Comparison of ENCODE assay signal across 7 mouse cellular contexts in the genomic region with DNA sequence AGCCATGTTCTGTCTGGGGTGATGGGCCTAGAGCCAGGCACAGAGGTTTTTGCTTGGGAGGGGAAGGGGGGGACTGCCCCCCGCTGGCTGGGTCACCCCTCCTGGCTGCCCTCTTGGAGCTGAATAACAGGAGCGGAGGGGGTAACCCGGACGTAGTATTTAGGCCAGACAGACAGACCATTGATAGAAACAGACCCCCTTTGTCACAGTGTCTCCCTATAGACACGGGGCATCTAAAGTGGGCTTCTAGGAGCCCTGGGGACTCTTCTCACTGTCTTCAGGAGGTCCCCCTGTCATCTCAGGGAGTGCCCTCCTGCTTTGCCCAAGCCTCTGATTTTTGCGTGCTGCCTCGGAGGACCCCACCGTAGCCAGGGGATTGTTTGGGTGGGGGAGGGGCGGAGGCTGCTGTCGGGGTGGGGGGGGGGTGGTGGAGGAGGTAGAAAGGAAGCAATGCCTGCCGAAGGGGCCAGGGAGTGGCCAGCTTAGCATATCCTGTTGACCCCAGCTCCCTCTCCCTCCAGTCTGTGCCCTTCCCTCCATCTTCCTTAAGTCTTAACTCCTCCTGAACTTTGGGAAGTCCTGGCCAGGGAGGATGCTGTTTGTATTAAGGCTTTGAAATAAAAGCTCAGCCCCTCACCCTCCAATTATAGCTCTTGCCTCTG. TPM values are rescaled to one million over a fixed set of nuclear protein-coding genes. Genes with fewer than 3 reads are reported as not detected.
DNase-seq lines count a peak whose midpoint lies in the region; ATAC-seq and TF ChIP-seq lines count a peak whose summit lies in the region.

No protein-coding gene starts in this region.

- H3K4me2 ChIP-seq in lung, embryonic 14.5 days = peak overlapping the region; percentile 100
- H3K4me2 ChIP-seq in intestine, embryonic 16.5 days (ENCODE audit: low read depth, low read length) = peak overlapping the region; percentile 100

- no peaks in the 10 kb centered on the region for H3K27me3 ChIP-seq in lung, embryonic 14.5 days (ENCODE audit: insufficient read depth, low read length)
- peaks cover 63% of the 10 kb centered on the region for H3K27me3 ChIP-seq in forebrain, embryonic 10.5 days (ENCODE audit: poor library complexity, severe bottlenecking)
- no peaks in the 10 kb centered on the region for H3K27me3 ChIP-seq in intestine, embryonic 16.5 days (replicated peaks; ENCODE audit: control insufficient read depth, insufficient read depth, low read length)

- no peak for ATAC-seq in lung, embryonic 14.5 days (ENCODE audit: insufficient read depth)
- ATAC-seq in intestine, embryonic 16.5 days = no peak

- WGBS in lung, embryonic 14.5 days = 13% methylated on average over 11 of the region's 11 CpGs
- WGBS in forebrain, embryonic 10.5 days = 4% methylated on average over 11 of the region's 11 CpGs
- WGBS in intestine, embryonic 16.5 days = 14% methylated on average over 11 of the region's 11 CpGs

- H3K36me3 ChIP-seq in lung, embryonic 14.5 days (ENCODE audit: insufficient read depth) = peaks cover 46% of the 10 kb centered on the region
- H3K36me3 ChIP-seq in forebrain, embryonic 10.5 days (replicated peaks) = peaks cover 29% of the 10 kb centered on the region
- peaks cover 20% of the 10 kb centered on the region for H3K36me3 ChIP-seq in intestine, embryonic 16.5 days (ENCODE audit: control insufficient read depth, insufficient read depth, low read length)

- H3K27ac ChIP-seq in lung, embryonic 14.5 days (ENCODE audit: low read depth) = peak overlapping the region; percentile 87; the same call in 1 of the 2 replicates
- peak overlapping the region; percentile 84 for H3K27ac ChIP-seq in forebrain, embryonic 10.5 days
- H3K27ac ChIP-seq in intestine, embryonic 16.5 days (ENCODE audit: low read length) = peak overlapping the region; percentile 97

- DNase-seq in lung, embryonic 14.5 days = no peak
- no peak for DNase-seq in lung, postnatal 36 days
- no peak for DNase-seq in forebrain, embryonic 10.5 days (ENCODE audit: extremely low spot score, low spot score)
- peak; percentile 37 for DNase-seq in retina, embryonic 14.5 days (ENCODE audit: low spot score)
- DNase-seq in gastrocnemius, adult 18-20 months (ENCODE audit: low spot score) = no peak
- no peak for DNase-seq in left cerebral cortex, postnatal 25 days (ENCODE audit: low spot score in 2 of 2)

- no peaks in the 10 kb centered on the region for H3K9me3 ChIP-seq in lung, embryonic 14.5 days (ENCODE audit: low read depth, low read length)
- H3K9me3 ChIP-seq in forebrain, embryonic 10.5 days = no peaks in the 10 kb centered on the region
- H3K9me3 ChIP-seq in intestine, embryonic 16.5 days (ENCODE audit: control insufficient read depth, low read length) = no peaks in the 10 kb centered on the region

- peak overlapping the region; percentile 29 for H3K9ac ChIP-seq in lung, embryonic 14.5 days
- H3K9ac ChIP-seq in intestine, embryonic 16.5 days (ENCODE audit: low read depth, low read length) = peak overlapping the region; percentile 76

- peaks cover 65% of the 10 kb centered on the region for H3K4me1 ChIP-seq in lung, embryonic 14.5 days (ENCODE audit: insufficient read depth)
- H3K4me1 ChIP-seq in forebrain, embryonic 10.5 days = peaks cover 100% of the 10 kb centered on the region
- H3K4me1 ChIP-seq in intestine, embryonic 16.5 days (ENCODE audit: control insufficient read depth, insufficient read depth, low read length) = peaks cover 91% of the 10 kb centered on the region

- peak overlapping the region; percentile 71 for H3K4me3 ChIP-seq in lung, embryonic 14.5 days (ENCODE audit: low read depth, low read length)
- peak overlapping the region; percentile 80 for H3K4me3 ChIP-seq in forebrain, embryonic 10.5 days
- peak overlapping the region; percentile 63 for H3K4me3 ChIP-seq in intestine, embryonic 16.5 days (ENCODE audit: low read length)

- no peak for TF ChIP-seq CTCF in lung, embryonic 14.5 days (IDR thresholded peaks at IDR 0.05; ENCODE audit: low read depth)

- intact Hi-C loops in left cerebral cortex, postnatal 25 days (cut with DNase I) = loop anchor here (1.0 kb wide), 1 partner anchor 25 kb away; no protein-coding TSS in a partner anchor

RNA-seq across cellular contexts. Expression of gene Gjd3, which starts 17.3 kb away (rescaled TPM):
- 0.31 TPM in 1 of 2 replicates, not detected in the other for polyA plus RNA-seq in lung, embryonic 14.5 days (2014; fragmentation: Nextera tagmentation; extraction: Ambion mirVana)
- polyA plus RNA-seq in forebrain, embryonic 10.5 days (2016; fragmentation: Nextera tagmentation; extraction: Ambion mirVana) = 0.20 and 0.24 TPM in 2 replicates
- polyA plus RNA-seq in intestine, embryonic 16.5 days (2015; fragmentation: Nextera tagmentation; extraction: Ambion mirVana) = 0.17 TPM in 1 of 2 replicates, not detected in the other
- not detected for total RNA-seq in gastrocnemius, adult 18-20 months (2021)
- 1 to 10 TPM; 2.9 to 3.0 TPM for total RNA-seq in left cerebral cortex, postnatal 25 days (2021)

RNA-seq across cellular contexts. Expression of gene Rara, which starts 37.9 kb away (rescaled TPM):
- polyA plus RNA-seq in lung, embryonic 14.5 days (2014; fragmentation: Nextera tagmentation; extraction: Ambion mirVana) = 43.2 and 45.3 TPM in 2 replicates
- 16.9 and 19.3 TPM in 2 replicates for polyA plus RNA-seq in forebrain, embryonic 10.5 days (2016; fragmentation: Nextera tagmentation; extraction: Ambion mirVana)
- 28.2 and 31.2 TPM in 2 replicates for polyA plus RNA-seq in intestine, embryonic 16.5 days (2015; fragmentation: Nextera tagmentation; extraction: Ambion mirVana)
- total RNA-seq in gastrocnemius, adult 18-20 months (2021) = 10 to 100 TPM; 12.9 to 13.2 TPM
- 10 to 100 TPM in 1 of 2 experiments, 1 to 10 TPM in 1; 9.4 to 12.1 TPM for total RNA-seq in left cerebral cortex, postnatal 25 days (2021)

RNA-seq across cellular contexts. Expression of gene Cdc6, which starts 57.9 kb away (rescaled TPM):
- 47.0 and 48.1 TPM in 2 replicates for polyA plus RNA-seq in lung, embryonic 14.5 days (2014; fragmentation: Nextera tagmentation; extraction: Ambion mirVana)
- polyA plus RNA-seq in forebrain, embryonic 10.5 days (2016; fragmentation: Nextera tagmentation; extraction: Ambion mirVana) = 68.7 and 75.8 TPM in 2 replicates
- 18.9 and 23.0 TPM in 2 replicates for polyA plus RNA-seq in intestine, embryonic 16.5 days (2015; fragmentation: Nextera tagmentation; extraction: Ambion mirVana)
- under 1 TPM; 0.09 to 0.26 TPM for total RNA-seq in gastrocnemius, adult 18-20 months (2021)
- under 1 TPM; 0.21 to 0.60 TPM for total RNA-seq in left cerebral cortex, postnatal 25 days (2021)

RNA-seq across cellular contexts. Expression of gene Top2a, which starts 58.4 kb away (rescaled TPM):
- 349 and 364 TPM in 2 replicates for polyA plus RNA-seq in lung, embryonic 14.5 days (2014; fragmentation: Nextera tagmentation; extraction: Ambion mirVana)
- polyA plus RNA-seq in forebrain, embryonic 10.5 days (2016; fragmentation: Nextera tagmentation; extraction: Ambion mirVana) = 366 and 373 TPM in 2 replicates
- polyA plus RNA-seq in intestine, embryonic 16.5 days (2015; fragmentation: Nextera tagmentation; extraction: Ambion mirVana) = 132 and 149 TPM in 2 replicates
- total RNA-seq in gastrocnemius, adult 18-20 months (2021) = under 1 TPM; 0.09 to 0.21 TPM
- 1 to 10 TPM in 1 of 2 experiments, under 1 TPM in 1; 0.87 to 1.3 TPM for total RNA-seq in left cerebral cortex, postnatal 25 days (2021)
